Mouse (Mus musculus) C2C12 (cell line): ENCODE data around the gene Pdlim5. TPM values are rescaled to one million over a fixed set of nuclear protein-coding genes. Genes with fewer than 3 reads are reported as not detected.
"Not testable (repeated sequence)": the region's sequence is repeated elsewhere in the genome, so short reads cannot be mapped to it uniquely, and the experiment has no call there.

ENCODE experiments used
- H3K27me3 ChIP-seq: one replicate; pipeline ENCODE4 v1.6.1; 2011; ENCODE audit not compliant: control insufficient read depth, insufficient read depth, insufficient read length
- H3K36me3 ChIP-seq: one replicate; pipeline ENCODE4 v1.6.1; 2011; ENCODE audit not compliant: control insufficient read depth, insufficient read depth
- H3K4me3 ChIP-seq: one replicate; pipeline ENCODE4 v1.5.1; 2011; ENCODE audit warnings: mild to moderate bottlenecking, control low read depth; ENCODE audit not compliant: poor library complexity, insufficient read depth, severe bottlenecking
- H3K79me2 ChIP-seq: one replicate; pipeline ENCODE4 v1.6.1; 2011; ENCODE audit not compliant: control insufficient read depth, insufficient read depth
- H3K79me3 ChIP-seq: one replicate; pipeline ENCODE4 v1.6.1; 2011; ENCODE audit warnings: low read depth, control low read depth
- H3ac ChIP-seq: one replicate; pipeline ENCODE3; 2011; ENCODE audit warnings: low read depth; ENCODE audit not compliant: control insufficient read depth, insufficient read length
- CEBPB ChIP-seq: IDR thresholded peaks from one replicate; pipeline ENCODE4 v1.6.1; 2011; ENCODE audit warnings: low read depth, mild to moderate bottlenecking, control low read depth, moderate library complexity
- CTCF ChIP-seq: IDR thresholded peaks from one replicate; pipeline ENCODE4 v1.5.1; 2011; ENCODE audit not compliant: control insufficient read depth, insufficient read depth, insufficient read length
- FOSL1 ChIP-seq: IDR thresholded peaks from one replicate; pipeline ENCODE4 v1.8.0; 2011; ENCODE audit warnings: mild to moderate bottlenecking, low read length; ENCODE audit not compliant: poor library complexity, insufficient read depth, severe bottlenecking
- MAX ChIP-seq: IDR thresholded peaks from one replicate; pipeline ENCODE4 v1.6.1; 2011; ENCODE audit warnings: mild to moderate bottlenecking, control low read depth
- MYOD1 ChIP-seq: IDR thresholded peaks from one replicate; pipeline ENCODE4 v1.6.1; 2011; ENCODE audit warnings: low read depth; ENCODE audit not compliant: control insufficient read depth, insufficient read length
- MYOG ChIP-seq: IDR thresholded peaks from one replicate; pipeline ENCODE4 v1.6.1; 2011; ENCODE audit not compliant: control insufficient read depth, insufficient read length; ENCODE audit errors: extremely low read depth
- USF1 ChIP-seq: IDR thresholded peaks from one replicate; pipeline ENCODE4 v1.6.1; 2011; ENCODE audit warnings: low read depth, mild to moderate bottlenecking, control low read depth, moderate library complexity
- polyA plus RNA-seq: library from polyadenylated mRNA; unstranded; fragments of >200 nt; fragmentation: generic; extraction: Trizol; gene quantifications from one replicate; pipeline ENCODE4 v1.2.1, GENCODE M21; 2012; ENCODE audit warnings: missing spikeins

Gene Pdlim5
- polyA plus RNA-seq, 1 experiment = 40.0 TPM

GRCm38 (mm10) chr3:142439591-142440093 is 44.1 kb upstream of the Pdlim5 start:
- Histone ChIP-seq H3ac (no peak overlapping the region), H3K36me3 (no peaks in the 10 kb centered on the region), H3K4me3 (no peak overlapping the region), H3K79me2 (no peaks in the 10 kb centered on the region), H3K27me3 (no peaks in the 10 kb centered on the region), H3K79me3 (no peaks in the 10 kb centered on the region)
- no peak for TF ChIP-seq USF1
- peak; percentile 31 for TF ChIP-seq CEBPB

DNA sequence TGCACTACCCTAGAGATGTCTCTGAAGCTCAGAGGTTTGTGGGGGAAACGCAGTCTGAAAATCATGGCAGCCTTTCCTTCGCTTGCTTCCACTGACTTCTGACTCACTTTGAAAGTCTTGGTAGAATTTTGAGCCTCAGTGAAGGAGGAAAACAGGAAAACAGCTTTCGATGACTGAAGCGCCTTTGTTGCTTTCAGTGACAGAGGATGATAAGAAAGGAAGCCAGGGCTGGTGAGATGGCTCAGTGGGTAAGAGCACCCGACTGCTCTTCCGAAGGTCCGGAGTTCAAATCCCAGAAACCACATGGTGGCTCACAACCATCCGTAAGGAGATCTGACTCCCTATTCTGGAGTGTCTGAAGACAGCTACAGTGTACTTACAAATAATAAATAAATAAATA is 43.1 kb upstream of the Pdlim5 start:
- H3K79me2 ChIP-seq, H3ac ChIP-seq, H3K36me3 ChIP-seq, H3K4me3 ChIP-seq, H3K79me3 ChIP-seq, H3K27me3 ChIP-seq: not testable (repeated sequence)

- no peak for TF ChIP-seq MYOD1
- TF ChIP-seq USF1 = no peak
- TF ChIP-seq MAX = no peak
- TF ChIP-seq CTCF = no peak
- no peak for TF ChIP-seq MYOG
- TF ChIP-seq FOSL1 = no peak
- TF ChIP-seq CEBPB = no peak
- H3K4me3 ChIP-seq = no peak overlapping the region
- no peak overlapping the region for H3ac ChIP-seq
These were observed 41.3 kb upstream of the Pdlim5 start for GRCm38 (mm10) chr3:142436824-142437223.

GRCm38 (mm10) chr3:142436212-142436611 is 40.7 kb upstream of the Pdlim5 start:
- Histone ChIP-seq H3ac (no peak overlapping the region), H3K36me3 (no peaks in the 10 kb centered on the region), H3K4me3 (no peak overlapping the region), H3K79me2 (no peaks in the 10 kb centered on the region), H3K27me3 (no peaks in the 10 kb centered on the region), H3K79me3 (no peaks in the 10 kb centered on the region)
- TF ChIP-seq FOSL1 (no peak), MYOG (no peak), CEBPB (no peak), USF1 (no peak), MYOD1 (no peak), CTCF (no peak), MAX (no peak)

More at GRCm38 (mm10) chr3:142436824-142437223, 41.3 kb upstream of the Pdlim5 start:
- Histone ChIP-seq H3K79me3 (no peaks in the 10 kb centered on the region), H3K27me3 (no peaks in the 10 kb centered on the region), H3K79me2 (no peaks in the 10 kb centered on the region), H3K36me3 (no peaks in the 10 kb centered on the region)

- Histone ChIP-seq H3K36me3 (no peaks in the 10 kb centered on the region), H3K4me3 (no peak overlapping the region), H3K79me2 (no peaks in the 10 kb centered on the region), H3ac (no peak overlapping the region), H3K79me3 (no peaks in the 10 kb centered on the region), H3K27me3 (no peaks in the 10 kb centered on the region)
- TF ChIP-seq CTCF (no peak), FOSL1 (no peak), MYOG (no peak), CEBPB (no peak), MAX (no peak), USF1 (no peak), MYOD1 (no peak)
These were observed 39.3 kb upstream of the Pdlim5 start for GRCm38 (mm10) chr3:142434786-142435168.

- H3K79me3 ChIP-seq = no peaks in the 10 kb centered on the region
- H3K79me2 ChIP-seq = no peaks in the 10 kb centered on the region
- H3K36me3 ChIP-seq = no peaks in the 10 kb centered on the region
- no peak overlapping the region for H3ac ChIP-seq
- H3K4me3 ChIP-seq = no peak overlapping the region
- H3K27me3 ChIP-seq = no peaks in the 10 kb centered on the region
- no peak for TF ChIP-seq MYOD1
- TF ChIP-seq CTCF = no peak
- no peak for TF ChIP-seq CEBPB
These were observed 38.8 kb upstream of the Pdlim5 start for GRCm38 (mm10) chr3:142434127-142434785.
